Mouse (Mus musculus) limb, embryonic 12.5 days (tissue): ENCODE data around the gene Trp53bp2. TPM values are rescaled to one million over a fixed set of nuclear protein-coding genes. Genes with fewer than 3 reads are reported as not detected.

Experiments used
- ATAC-seq: fragments of 200-750 bp; cut with Nextera tagmentation; 2 replicates; pipeline ENCODE4 v1.8.0; 2017; ENCODE audit warnings: low read depth, moderate TSS enrichment; ENCODE audit not compliant: insufficient number of reproducible peaks, insufficient read depth, low FRiP score, low TSS enrichment
- H3K27ac ChIP-seq: fragments of 300-500 bp; sonication (generic); 2 replicates; pipeline ENCODE4 v1.5.1; 2016; ENCODE audit warnings: mild to moderate bottlenecking, moderate library complexity
- H3K27me3 ChIP-seq: fragments of 300-500 bp; sonication (generic); 2 replicates; pipeline ENCODE4 v1.6.1; 2016; ENCODE audit warnings: mild to moderate bottlenecking, moderate library complexity
- H3K36me3 ChIP-seq: fragments of 300-500 bp; sonication (generic); 2 replicates; pipeline ENCODE4 v1.6.1; 2016; ENCODE audit warnings: mild to moderate bottlenecking, moderate library complexity
- H3K4me1 ChIP-seq: fragments of 300-500 bp; sonication (generic); replicated peaks from 2 replicates; pipeline ENCODE4 v1.6.1; 2016
- H3K4me2 ChIP-seq: fragments of 300-500 bp; sonication (generic); 2 replicates; pipeline ENCODE4 v1.6.1; 2016; ENCODE audit warnings: mild to moderate bottlenecking, moderate library complexity
- H3K4me3 ChIP-seq: fragments of 300-500 bp; sonication (generic); replicated peaks from 2 replicates; pipeline ENCODE4 v1.5.1; 2016; ENCODE audit warnings: mild to moderate bottlenecking
- H3K9ac ChIP-seq: fragments of 300-500 bp; sonication (generic); replicated peaks from 2 replicates; pipeline ENCODE4 v1.6.1; 2016; ENCODE audit warnings: mild to moderate bottlenecking, moderate library complexity
- H3K9me3 ChIP-seq: fragments of 300-500 bp; sonication (generic); 2 replicates; pipeline ENCODE4 v1.6.1; 2016; ENCODE audit warnings: mild to moderate bottlenecking, moderate library complexity
- WGBS: fragments of 180-500 bp; shearing (Covaris S2); methylation state at CpG from one replicate; pipeline ENCODE4 v1.1.7; 2016; 5-methylcytosine and 5-hydroxymethylcytosine counted together
- polyA plus RNA-seq: library from polyadenylated mRNA; unstranded; fragments of >200 nt; fragmentation: Nextera tagmentation; extraction: Ambion mirVana; gene quantifications from 2 replicates; pipeline ENCODE4 v1.2.1, GENCODE M21; 2016

The Trp53bp2 gene
- polyA plus RNA-seq, 1 experiment from 2014 or later = 29.7 TPM

- ATAC-seq = no peak
- H3K4me1 ChIP-seq = no peaks in the 10 kb centered on the region
- H3K27me3 ChIP-seq = no peaks in the 10 kb centered on the region
- no peaks in the 10 kb centered on the region for H3K9me3 ChIP-seq
- no peak overlapping the region for H3K4me2 ChIP-seq
- no peak overlapping the region for H3K9ac ChIP-seq
- H3K27ac ChIP-seq = no peak overlapping the region
- 81% methylated on average over 7 of the region's 7 CpGs for WGBS
- H3K4me3 ChIP-seq = no peak overlapping the region
- no peaks in the 10 kb centered on the region for H3K36me3 ChIP-seq
These were observed 30.1 kb upstream of the Trp53bp2 start for GRCm38 (mm10) chr1:182378876-182379275.

- Histone ChIP-seq H3K36me3 (no peaks in the 10 kb centered on the region), H3K9me3 (no peaks in the 10 kb centered on the region), H3K27me3 (no peaks in the 10 kb centered on the region), H3K4me1 (no peaks in the 10 kb centered on the region), H3K4me2 (no peak overlapping the region), H3K9ac (no peak overlapping the region), H3K27ac (no peak overlapping the region), H3K4me3 (no peak overlapping the region)
- 84% methylated on average over 7 of the region's 7 CpGs for WGBS
- ATAC-seq = no peak
These were observed 28.3 kb upstream of the Trp53bp2 start for GRCm38 (mm10) chr1:182380683-182381082.

- Histone ChIP-seq H3K4me2 (no peak overlapping the region), H3K36me3 (no peaks in the 10 kb centered on the region), H3K27me3 (no peaks in the 10 kb centered on the region), H3K9ac (no peak overlapping the region), H3K4me3 (no peak overlapping the region), H3K27ac (no peak overlapping the region), H3K9me3 (no peaks in the 10 kb centered on the region), H3K4me1 (no peaks in the 10 kb centered on the region)
- ATAC-seq = no peak
- 74% methylated on average over 3 of the region's 3 CpGs for WGBS
These were observed 27.6 kb upstream of the Trp53bp2 start for GRCm38 (mm10) chr1:182381327-182381726.

GRCm38 (mm10) chr1:182383096-182383495 is 25.9 kb upstream of the Trp53bp2 start:
- Histone ChIP-seq H3K4me2 (no peak overlapping the region), H3K27ac (no peak overlapping the region), H3K4me3 (no peak overlapping the region), H3K9me3 (no peaks in the 10 kb centered on the region), H3K4me1 (no peaks in the 10 kb centered on the region), H3K9ac (no peak overlapping the region), H3K27me3 (no peaks in the 10 kb centered on the region), H3K36me3 (no peaks in the 10 kb centered on the region)
- no peak for ATAC-seq
- 80% methylated on average over 9 of the region's 9 CpGs for WGBS

- no peaks in the 10 kb centered on the region for H3K36me3 ChIP-seq
- WGBS = 88% methylated on average over 8 of the region's 8 CpGs
- H3K9me3 ChIP-seq = no peaks in the 10 kb centered on the region
- no peak overlapping the region for H3K4me3 ChIP-seq
- H3K27me3 ChIP-seq = no peaks in the 10 kb centered on the region
- no peak overlapping the region for H3K9ac ChIP-seq
- H3K4me1 ChIP-seq = no peaks in the 10 kb centered on the region
- H3K27ac ChIP-seq = no peak overlapping the region
- ATAC-seq = no peak
- H3K4me2 ChIP-seq = no peak overlapping the region
These were observed 22.5 kb upstream of the Trp53bp2 start for GRCm38 (mm10) chr1:182386449-182386848.

- ATAC-seq = no peak
- Histone ChIP-seq H3K27ac (no peak overlapping the region), H3K4me2 (no peak overlapping the region), H3K9ac (no peak overlapping the region), H3K27me3 (no peaks in the 10 kb centered on the region), H3K9me3 (no peaks in the 10 kb centered on the region), H3K4me1 (no peaks in the 10 kb centered on the region), H3K36me3 (no peaks in the 10 kb centered on the region), H3K4me3 (no peak overlapping the region)
- 60% methylated on average over 4 of the region's 4 CpGs for WGBS
These were observed 20.2 kb upstream of the Trp53bp2 start for GRCm38 (mm10) chr1:182388729-182389128.

GRCm38 (mm10) chr1:182398171-182398570 is 10.8 kb upstream of the Trp53bp2 start:
- 0 out of 2 replicates have a peak overlapping the region, but pooled peaks have one; percentile 5 for H3K27ac ChIP-seq

GRCm38 (mm10) chr1:182398780-182399179 is 10.2 kb upstream of the Trp53bp2 start:
- WGBS = 36% methylated on average over 3 of the region's 3 CpGs
- Histone ChIP-seq H3K4me3 (no peak overlapping the region), H3K4me2 (no peak overlapping the region), H3K9ac (no peak overlapping the region), H3K4me1 (peaks cover 23% of the 10 kb centered on the region), H3K9me3 (no peaks in the 10 kb centered on the region), H3K27ac (no peak overlapping the region), H3K27me3 (no peaks in the 10 kb centered on the region), H3K36me3 (no peaks in the 10 kb centered on the region)
- 0 out of 2 replicates have a peak, but pooled peaks have one; percentile 15 for ATAC-seq

More at GRCm38 (mm10) chr1:182398171-182398570, 10.8 kb upstream of the Trp53bp2 start:
- Histone ChIP-seq H3K36me3 (no peaks in the 10 kb centered on the region), H3K4me1 (peaks cover 22% of the 10 kb centered on the region), H3K4me2 (no peak overlapping the region), H3K9ac (no peak overlapping the region), H3K9me3 (no peaks in the 10 kb centered on the region), H3K27me3 (no peaks in the 10 kb centered on the region), H3K4me3 (no peak overlapping the region)
- ATAC-seq = no peak
- 80% methylated on average over 8 of the region's 8 CpGs for WGBS

- Histone ChIP-seq H3K4me3 (no peak overlapping the region), H3K9me3 (no peaks in the 10 kb centered on the region), H3K4me1 (peaks cover 23% of the 10 kb centered on the region), H3K4me2 (no peak overlapping the region), H3K9ac (no peak overlapping the region), H3K36me3 (no peaks in the 10 kb centered on the region), H3K27ac (no peak overlapping the region), H3K27me3 (no peaks in the 10 kb centered on the region)
- WGBS = 82% methylated on average over 2 of the region's 2 CpGs
- ATAC-seq = no peak
These were observed 9.8 kb upstream of the Trp53bp2 start for GRCm38 (mm10) chr1:182399205-182399604.

- H3K4me3 ChIP-seq = no peak overlapping the region
- H3K27me3 ChIP-seq = no peaks in the 10 kb centered on the region
- peaks cover 23% of the 10 kb centered on the region for H3K4me1 ChIP-seq
- H3K27ac ChIP-seq = no peak overlapping the region
- H3K9ac ChIP-seq = no peak overlapping the region
- WGBS = 80% methylated on average over 3 of the region's 3 CpGs
- no peaks in the 10 kb centered on the region for H3K9me3 ChIP-seq
- no peak overlapping the region for H3K4me2 ChIP-seq
- no peaks in the 10 kb centered on the region for H3K36me3 ChIP-seq
- ATAC-seq = no peak
These were observed 9.1 kb upstream of the Trp53bp2 start for GRCm38 (mm10) chr1:182399908-182400307.

- 0 out of 2 replicates have a peak overlapping the region, but pooled peaks have one; percentile 17 for H3K27ac ChIP-seq
- H3K27me3 ChIP-seq = no peaks in the 10 kb centered on the region
- H3K36me3 ChIP-seq = no peaks in the 10 kb centered on the region
- no peak overlapping the region for H3K9ac ChIP-seq
- no peak for ATAC-seq
- H3K9me3 ChIP-seq = no peaks in the 10 kb centered on the region
- no peak overlapping the region for H3K4me2 ChIP-seq
- no peak overlapping the region for H3K4me3 ChIP-seq
- 52% methylated on average over 13 of the region's 13 CpGs for WGBS
- peaks cover 21% of the 10 kb centered on the region for H3K4me1 ChIP-seq
These were observed 5.9 kb upstream of the Trp53bp2 start for GRCm38 (mm10) chr1:182403076-182403475.

GRCm38 (mm10) chr1:182406621-182407020 is 2.4 kb upstream of the Trp53bp2 start:
- Histone ChIP-seq H3K4me3 (no peak overlapping the region), H3K27me3 (no peaks in the 10 kb centered on the region), H3K27ac (no peak overlapping the region), H3K4me2 (no peak overlapping the region), H3K9me3 (no peaks in the 10 kb centered on the region), H3K4me1 (peaks cover 21% of the 10 kb centered on the region), H3K36me3 (no peaks in the 10 kb centered on the region), H3K9ac (no peak overlapping the region)
- ATAC-seq = no peak
- 53% methylated on average over 4 of the region's 4 CpGs for WGBS
